Mouse (Mus musculus) adipocyte (in vitro differentiated cells): Measurements from ENCODE around the gene Pitx1.

Experiments
- DNase-seq: peaks from one replicate; pipeline ENCODE4 v3.0.0-alpha.2; 2016; ENCODE audit warnings: low spot score

Pitx1 gene

DNA sequence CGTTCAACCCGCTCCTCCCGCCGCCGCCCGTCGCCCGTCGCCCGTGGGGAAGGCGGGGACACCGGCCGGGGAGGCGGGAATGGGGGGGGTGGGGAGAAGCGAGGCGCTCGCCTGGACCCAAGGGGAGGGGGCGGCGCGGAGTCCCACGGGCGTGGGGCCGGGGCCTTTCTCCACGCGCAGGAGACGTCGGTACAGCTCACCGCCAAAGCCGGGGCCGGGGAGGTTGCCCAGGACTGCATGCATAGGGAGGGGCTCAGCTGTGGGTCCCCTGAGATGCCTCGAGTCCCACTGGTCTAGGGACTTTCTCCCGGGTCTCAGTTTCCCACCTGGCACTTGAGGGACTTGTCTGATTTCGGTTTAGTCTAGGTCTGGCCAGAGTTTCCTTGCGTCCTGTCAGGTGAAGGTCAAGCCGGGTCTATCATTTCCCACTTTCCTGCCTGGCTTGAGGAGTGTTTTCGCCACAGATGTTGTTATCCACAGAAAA is at the start of gene Pitx1:
Gene Pitx1, minus strand, starts transcription at position 51 of the 484 bp plus-strand sequence.
- no peak for DNase-seq

DNA sequence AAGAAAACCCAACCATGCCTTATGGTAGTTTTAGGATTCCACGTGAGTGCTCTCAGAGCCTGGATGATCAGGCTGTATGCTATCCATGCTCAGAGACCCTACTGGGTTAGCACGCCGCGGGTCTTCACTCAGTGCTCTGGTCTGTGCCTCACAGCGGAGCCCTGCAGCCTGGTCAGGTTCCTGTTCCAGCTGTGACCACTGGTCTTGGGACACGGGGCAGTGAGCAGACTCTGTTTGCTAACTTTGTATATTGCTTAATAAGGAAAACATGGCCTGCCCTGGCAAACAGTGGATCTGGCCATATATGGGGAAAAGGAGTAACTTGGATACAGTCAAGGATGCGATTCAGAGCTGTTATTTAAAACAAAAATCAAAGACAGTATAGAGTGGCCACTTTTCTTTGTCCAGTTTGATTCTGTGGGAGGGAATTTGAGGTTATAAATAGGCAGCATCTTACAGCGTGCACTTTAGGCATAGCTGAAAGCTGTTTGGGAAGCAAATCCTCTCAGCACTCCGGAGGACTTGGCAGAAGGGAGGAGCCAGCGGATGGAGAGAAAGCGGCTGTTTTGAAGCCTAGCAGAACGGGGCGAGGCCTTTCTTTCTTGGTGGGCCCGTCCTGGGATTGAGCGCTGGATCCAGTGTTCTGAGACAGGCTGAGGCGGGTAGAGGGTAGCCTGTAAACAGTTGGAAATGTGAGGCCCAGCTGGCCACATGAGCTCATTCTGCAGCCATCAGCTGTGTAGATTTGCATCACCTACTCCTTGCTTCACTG is 45.6 kb upstream of the Pitx1 start:
- peak; percentile 10 for DNase-seq

DNA sequence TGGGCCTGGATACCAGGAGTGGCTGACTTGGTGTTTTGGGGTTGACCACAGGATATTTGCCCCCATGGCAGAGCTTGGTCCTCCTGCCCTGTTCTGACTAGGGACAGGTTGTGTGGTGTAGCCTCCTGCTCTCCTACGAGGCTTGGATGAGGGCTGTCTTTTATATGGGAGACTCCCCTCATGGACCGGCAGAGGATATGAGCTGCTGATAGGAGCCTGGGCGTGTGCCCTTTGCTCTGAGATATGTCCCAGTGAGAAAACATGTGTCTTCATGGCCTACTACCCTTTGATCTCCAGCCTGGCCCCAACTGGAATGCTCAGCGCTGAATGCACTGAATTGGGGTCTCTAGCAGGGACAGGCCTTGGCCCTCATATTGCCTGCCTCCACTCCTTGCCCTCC is 42.4 kb upstream of the Pitx1 start:
- no peak for DNase-seq

DNA sequence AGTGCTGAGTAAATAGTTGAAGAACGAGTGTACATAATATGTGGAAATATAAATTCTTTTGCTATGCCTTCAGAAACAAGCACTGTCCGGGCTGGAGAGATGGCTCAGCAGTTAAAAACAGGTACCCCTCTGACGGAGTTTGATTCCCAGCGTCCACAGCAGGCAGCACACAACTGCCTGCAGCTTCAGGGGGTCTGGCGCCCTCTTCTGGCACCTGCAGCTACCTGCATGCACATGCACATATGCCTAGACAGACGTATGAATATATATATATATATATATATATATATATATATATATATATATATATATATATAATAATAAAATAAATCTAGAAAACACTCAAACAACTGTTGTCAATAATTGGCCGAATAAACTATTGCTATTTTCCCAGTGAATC is 35.4 kb upstream of the Pitx1 start:
- DNase-seq: no peak

DNA sequence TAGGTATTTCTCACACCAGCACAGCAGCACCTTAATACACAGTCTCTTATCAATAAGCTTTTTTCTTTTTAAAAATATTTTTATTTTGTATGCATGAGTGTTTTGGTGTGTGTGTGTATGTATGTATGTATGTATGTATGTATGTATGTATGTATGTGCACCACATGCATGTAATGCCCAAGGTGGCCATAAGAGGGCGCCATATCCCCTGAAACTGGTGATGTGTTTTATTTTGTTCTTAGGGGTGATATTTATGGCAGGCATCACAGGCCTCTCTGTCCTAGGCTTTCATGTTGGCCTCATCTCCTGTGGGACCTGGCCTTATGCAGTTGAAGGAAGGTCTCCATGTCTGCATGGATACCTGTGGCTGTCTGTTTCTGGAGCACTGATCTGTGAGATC is 34.0 kb upstream of the Pitx1 start:
- no peak for DNase-seq

DNA sequence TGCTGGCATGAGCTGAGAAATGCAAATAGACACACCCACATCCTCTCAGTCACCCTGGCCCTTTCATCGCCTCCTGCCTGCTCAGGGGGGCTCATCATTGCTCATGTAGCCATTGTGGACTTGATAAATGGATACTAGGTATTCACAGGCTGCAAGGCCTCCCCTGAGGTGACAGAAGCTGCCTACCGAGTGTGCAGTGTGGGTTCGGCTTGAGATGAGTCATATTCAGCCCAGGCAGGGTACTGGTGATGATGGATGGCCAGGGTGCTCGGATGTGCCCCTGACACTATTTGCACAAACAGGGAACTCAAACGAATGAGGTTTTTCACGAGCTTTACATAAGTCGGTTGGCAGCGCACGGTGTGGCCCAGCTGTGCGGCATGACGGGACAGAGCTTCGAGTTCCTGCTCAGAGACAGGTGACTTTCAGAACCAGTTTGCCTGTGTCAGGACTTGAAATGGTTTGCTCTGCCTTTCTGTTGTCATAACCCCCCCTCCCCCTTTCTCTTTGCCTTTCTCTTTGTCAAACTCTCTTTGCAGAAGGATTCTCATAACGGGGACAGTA is 31.6 kb upstream of the Pitx1 start:
- no peak for DNase-seq

DNA sequence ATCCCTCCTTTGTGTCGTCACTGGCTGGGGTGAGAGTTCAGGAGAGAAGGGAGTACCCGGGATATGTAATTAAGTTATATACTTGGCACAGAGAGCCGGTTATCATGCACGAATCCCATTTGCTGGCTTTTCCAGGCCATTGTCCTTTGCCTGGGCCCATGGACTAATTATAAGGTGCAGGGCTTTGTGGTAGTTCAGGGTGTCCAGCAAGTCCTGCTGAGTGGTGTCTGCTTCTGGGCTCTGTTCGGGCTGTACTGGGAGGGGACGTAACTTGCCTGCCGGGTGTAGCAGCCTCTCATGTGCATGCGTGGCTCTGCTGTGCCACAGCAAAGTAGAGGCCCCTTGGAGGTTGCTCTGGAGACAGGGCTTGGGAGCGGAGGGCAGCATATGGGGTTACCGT is 24.5 kb upstream of the Pitx1 start:
- DNase-seq: no peak

DNA sequence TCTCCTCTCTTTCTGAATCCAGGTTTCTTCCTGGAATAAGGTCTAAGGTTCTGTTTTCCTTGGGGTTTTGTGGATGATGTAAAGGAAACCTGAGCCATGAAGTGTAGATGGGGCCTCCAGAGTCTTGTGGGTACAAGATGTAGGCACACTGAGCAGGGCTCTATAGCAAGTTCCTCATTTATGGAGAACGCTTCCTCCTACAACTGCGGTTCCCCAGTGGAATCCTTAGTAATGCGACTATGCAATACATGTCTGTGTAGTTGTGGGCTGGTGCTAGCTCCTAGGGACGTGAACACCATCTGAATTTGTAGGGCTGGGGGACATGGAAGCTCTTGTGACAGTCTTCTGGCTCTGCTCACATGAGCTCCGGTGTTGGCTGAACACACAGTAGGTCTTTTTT is 22.5 kb upstream of the Pitx1 start:
- DNase-seq: no peak

DNA sequence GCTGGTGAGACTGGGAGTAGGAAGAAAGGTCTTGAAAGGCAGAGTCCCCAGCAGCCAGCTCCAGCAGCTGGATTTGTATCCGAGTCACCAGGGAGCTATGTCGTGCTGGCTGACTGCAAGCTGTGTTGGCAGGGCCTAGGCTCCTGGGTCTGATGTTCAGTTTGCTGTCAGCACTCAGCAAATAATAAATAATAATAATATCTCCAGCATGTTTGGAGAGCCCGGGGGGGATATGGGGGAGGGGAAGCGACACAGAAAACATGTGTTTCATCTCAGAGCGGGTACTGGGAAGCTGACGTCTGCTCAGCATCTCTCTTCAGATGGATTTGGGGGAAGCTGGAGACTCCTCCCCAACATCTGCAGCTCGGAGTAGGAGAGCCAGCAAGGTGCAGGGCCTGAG is 19.8 kb upstream of the Pitx1 start:
- peak; percentile 39 for DNase-seq

DNA sequence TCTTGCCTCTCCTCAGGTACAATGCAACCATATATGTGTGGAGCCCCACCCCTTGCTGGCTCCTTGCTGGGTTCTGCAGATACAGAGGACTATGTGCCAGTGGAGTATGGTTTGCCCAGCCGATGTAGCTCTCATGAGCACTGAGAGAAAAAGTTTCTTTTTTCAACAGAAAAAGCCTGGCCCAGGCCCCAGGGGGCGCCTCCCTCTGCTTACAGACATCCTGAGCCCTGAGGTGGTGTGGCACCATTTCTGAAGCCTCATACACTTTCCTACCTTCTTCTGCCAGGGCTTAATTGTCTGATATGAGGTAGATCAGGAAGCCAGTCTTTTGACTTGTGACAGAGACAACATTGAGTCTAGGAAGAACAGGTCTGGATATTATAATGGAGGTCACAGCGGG is 16.2 kb upstream of the Pitx1 start:
- no peak for DNase-seq

DNA sequence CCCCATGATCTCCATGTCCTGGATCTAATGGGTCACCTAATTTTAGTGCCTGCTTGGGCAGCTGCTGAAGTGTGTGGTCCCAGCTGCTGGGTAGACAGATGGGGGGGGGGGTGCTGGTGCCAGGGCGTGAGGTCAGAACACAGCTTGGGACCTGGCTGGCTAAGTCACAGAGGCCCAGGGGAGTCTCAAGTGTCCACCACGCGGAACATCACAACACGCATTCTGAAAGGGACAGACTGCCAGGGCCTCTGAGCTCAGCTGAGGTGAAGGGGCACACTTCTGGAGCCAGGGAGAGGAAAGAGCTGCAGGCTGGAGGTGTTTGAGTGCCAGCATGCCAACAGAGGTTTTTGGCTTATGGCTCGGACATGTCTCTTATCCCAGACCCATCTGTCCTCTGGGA is 14.7 kb upstream of the Pitx1 start:
- peak; percentile 34 for DNase-seq

DNA sequence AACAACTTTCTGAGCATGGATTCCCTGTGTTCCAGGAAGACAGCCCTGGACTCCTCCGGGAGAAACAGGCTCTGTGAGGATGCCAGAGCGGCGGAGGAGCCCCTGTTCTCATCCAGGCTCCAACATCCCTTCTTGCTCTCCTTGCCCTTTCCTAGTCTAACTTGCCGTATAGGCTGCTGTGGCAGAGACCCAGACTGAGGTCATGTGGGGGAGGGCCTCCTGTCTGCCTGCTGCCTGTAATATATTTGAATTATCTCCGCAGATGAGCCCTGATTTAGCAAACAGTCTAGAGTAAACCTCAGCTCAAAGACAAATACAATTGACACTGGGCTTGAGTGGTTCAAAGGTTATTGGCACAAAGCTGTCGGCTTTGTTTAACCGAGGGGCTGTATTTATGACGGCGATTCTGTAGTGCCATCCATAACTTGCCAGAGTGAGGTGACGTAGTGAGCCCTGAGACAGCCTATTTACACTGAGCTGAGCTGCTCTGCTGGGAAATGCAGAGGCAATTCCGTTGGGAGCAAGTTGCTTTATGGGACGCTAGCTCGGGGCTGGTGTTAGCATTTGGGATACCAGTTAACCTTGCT is 12.7 kb upstream of the Pitx1 start:
- no peak for DNase-seq

DNA sequence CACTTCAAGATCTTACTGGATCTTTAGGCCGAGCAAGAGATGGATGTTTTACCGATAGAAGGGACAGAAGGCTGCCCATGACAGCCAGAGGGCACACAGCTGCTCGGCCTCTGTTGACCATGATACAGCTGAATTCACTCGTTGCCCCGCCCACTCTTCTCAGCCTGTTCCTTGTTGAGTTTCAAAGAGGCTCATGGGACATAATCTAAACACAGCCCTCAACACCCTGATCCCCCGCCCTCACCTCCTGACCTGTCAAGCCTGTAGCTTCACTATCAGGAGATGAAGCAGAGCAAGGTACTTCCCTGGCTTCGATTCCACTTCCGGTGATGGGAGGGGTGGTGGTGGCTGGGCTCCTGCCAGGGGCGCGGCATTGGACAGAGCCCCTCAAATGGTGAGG is 11.8 kb upstream of the Pitx1 start:
- DNase-seq: no peak

DNA sequence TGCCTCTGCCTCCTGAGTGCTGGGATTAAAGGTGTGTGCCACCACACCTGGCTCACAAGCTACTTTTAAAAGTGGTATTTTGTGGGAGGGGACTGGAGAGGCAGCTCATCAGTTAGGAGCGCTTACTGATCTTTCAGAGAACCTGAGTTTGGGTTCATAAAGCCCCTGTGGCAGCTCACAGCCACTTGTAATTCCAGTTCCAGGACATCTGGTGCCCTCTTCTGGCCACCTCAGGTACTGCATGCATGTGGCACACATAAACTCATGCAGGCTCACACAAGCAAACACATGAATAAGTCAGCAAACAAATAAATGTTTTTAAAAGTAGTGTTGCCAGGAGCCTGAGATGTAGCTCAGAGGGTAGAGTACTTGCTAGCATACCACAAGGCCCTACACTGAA is 7.7 kb upstream of the Pitx1 start:
- no peak for DNase-seq

DNA sequence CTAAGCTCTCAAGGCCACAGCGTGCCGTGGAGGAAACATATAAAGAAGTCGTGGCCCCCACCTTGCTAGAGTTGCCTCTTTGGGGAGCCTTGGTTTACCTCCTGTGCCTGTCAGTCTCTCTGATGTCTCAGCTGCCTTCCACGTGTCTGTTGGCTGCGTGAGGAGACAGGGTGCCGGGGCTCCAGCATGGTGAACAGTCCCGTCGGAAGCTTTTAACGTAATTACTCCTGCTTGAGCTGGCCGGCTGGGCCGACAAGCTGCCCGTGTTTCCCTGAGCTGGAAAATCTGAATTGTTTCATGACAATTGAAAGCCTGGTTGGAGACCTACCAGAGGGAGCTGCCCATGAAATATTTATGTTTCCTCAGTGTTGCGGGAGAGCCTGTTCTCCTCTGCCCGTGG is 4.2 kb upstream of the Pitx1 start:
- DNase-seq: no peak

DNA sequence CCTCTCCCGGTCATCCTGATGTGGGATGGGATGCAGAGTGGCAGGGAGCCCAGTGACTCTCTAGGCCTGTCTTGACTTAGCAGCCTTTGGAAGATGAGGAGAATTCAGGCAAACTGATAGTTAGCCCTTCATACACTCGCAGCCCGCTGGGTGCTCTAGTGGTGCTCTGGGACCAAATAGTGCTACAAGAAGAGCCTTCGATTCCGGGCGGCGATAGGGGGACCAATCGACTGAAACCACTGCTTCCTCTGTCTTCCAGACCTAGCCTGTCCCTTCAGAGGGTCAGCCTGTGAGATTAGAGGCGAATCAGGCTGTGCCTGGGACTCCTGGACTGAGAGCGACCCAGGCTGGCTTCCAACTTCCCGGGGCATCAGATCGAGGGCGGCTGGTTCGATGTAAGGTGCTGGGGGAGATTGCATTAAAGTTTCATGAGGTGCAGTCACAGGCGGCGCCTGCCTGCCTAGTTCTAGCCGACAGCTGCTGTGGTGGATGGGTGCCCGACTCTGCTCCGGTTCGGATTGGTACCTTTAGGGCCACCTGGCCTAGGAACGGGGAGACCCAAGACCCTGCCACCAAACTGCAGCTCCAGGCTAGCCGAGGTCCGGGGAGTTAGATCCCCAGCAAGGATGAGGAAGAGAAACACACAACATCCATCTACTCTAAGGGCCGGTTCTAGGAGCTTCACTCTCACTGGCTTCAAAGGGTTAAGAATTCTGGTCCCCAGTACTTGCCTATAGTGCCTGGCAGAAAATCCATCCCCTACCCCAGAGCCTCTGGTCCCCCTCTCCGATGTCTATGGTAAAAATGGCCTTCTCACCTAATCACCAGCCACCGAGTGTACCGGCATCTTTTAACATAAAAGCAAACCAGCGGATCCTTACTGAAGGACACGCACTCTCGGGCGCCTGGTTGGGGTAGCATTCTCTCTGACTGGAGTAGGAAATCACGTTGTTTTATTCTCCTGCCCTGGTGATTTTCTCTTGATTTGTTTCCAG is 1.1 kb upstream of the Pitx1 start:
- DNase-seq: no peak

DNA sequence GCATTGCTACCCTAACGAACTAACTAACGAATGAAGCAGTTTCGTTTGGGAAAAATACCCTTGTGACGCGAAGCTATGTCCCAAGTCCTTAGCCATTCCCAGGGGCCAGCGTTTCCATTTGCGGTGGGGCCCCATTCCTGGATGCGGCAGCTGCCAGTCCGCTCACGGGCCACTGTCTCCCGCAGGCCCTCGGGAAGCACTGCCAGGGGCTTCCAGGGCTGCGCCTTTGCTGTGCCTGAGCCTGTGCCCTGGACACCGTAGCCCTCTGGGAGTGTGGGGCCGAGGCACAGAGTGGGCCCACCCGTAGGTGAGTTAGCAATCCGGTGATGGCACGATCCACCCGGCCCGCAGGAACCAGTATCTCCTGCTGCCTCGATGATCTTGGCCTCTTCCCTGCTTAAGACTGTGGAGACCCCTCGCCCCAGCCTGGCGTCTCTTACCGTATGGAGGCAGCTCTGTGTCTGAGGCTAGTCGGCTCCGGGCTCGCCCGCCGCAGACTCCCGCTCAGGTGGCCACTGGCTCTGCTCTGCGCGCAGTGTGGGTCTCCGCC is 369 bp downstream of the Pitx1 start:
- DNase-seq: no peak

DNA sequence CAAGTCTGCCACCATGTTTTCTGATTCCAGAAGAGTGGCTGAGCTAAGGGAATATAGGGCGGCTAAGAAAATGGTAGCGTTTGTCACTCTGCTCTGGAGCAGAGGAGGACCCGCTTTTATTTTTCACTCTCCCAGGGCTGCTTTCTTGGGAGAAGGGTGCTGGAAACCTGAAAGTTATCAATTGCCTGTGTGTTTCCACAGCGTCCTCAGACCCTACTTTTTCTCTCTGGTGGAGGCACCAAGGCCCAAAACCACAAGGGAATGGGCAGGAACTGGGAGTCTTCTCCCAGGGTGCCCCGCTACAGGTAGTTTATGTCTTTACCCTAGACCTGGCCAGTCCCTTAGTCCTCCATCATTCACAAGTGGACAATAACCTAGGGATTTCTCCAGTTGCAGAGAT is 1.3 kb downstream of the Pitx1 start:
- DNase-seq: no peak

DNA sequence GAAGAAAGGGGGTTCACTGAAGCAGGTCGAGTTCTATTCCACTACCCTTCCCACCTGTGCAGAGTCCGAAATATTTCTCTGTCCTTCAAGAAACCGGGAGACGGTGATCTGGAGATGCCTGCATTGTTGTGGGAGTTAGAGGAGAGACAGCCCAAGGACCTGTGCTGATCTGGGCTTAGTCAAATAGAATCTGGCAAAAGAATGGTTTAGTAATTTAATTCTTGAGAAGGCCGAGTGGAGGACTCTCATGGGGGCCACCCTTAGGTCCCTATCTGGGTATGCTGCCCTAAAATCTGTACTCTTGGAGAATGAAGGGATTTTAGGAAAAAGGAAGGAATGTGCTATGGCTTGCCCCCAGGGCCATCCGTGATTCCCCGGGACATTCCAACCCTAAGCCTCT is 2.1 kb downstream of the Pitx1 start:
- DNase-seq: no peak

DNA sequence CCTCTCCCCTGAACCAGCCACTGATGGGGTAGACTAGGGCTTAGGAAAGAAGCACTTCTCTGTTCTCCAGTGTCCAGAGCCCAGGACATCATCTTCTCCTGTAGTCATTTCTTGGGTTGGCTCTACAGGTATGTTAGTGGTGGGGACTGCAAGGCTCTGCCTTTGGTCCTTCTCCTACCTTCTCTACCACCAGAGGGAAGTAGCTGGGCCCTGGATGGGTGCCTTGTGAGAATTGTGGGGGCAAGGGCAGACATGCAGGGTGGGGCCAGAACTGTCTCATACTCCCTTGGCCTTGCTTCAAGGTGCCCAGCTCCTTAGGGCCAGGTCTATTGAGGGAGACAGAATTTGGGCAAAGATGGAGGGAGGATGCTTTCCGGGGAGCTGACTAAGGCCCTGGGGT is 3.4 kb downstream of the Pitx1 start:
- DNase-seq: no peak

DNA sequence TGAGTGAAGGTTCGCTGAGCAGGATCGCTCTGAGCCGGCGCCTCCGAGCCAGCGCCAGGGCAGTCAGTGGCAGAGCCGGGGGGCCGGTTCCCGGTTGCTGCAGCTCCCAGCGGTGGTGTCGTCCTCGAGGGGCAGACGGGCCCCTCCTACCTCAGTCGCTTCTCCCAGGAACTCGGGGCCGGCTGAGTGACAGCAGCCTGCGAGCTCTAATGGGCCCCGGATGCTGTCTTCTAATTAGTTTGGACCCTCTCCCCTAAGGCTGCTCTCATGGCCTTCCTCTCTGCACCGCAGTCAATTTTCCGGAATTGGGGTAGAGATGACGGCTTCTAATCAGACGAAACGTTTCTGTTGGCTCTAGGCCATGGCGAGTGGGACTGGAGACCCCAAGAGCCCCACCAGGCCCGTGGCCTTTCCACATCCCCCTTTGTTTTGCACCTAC is 4.3 kb downstream of the Pitx1 start:
- no peak for DNase-seq
